Mouse (Mus musculus) 416B (cell line): ENCODE results near the gene Dmrtc1b.
"Not testable (repeated sequence)": the region's sequence is repeated elsewhere in the genome, so short reads cannot be mapped to it uniquely, and the experiment has no call there.

Source experiments
- DNase-seq: peaks from one replicate; pipeline ENCODE4 v3.0.0; 2011; ENCODE audit warnings: low read depth

The Dmrtc1b gene

DNA sequence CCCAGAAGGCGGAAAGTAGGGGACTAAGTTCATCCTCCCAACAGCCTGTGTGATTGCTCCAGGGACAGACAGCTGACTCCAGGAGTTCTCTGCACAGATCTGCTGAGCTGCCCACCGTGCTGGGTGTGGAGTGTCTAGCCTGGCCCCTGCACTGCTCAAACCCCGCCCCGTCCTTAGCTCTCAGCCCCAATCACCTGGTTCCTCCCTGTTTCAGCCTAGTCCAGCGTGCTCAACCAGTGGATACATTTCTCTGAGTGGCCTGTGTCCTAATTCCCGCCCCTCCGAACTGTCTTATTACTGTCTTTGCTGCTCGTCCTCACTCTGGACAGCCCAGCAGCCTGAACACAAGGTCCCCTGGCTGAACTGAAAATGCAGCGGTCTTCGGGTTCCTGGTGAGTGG, at the start of gene Dmrtc1b, which contains the start of gene Gm9112:
Gene Dmrtc1b, plus strand, starts transcription at position 331 of the 400 bp plus-strand sequence.
Gene Gm9112, minus strand, starts transcription at position 101 of the 400 bp plus-strand sequence.
- not testable (repeated sequence) for DNase-seq

DNA sequence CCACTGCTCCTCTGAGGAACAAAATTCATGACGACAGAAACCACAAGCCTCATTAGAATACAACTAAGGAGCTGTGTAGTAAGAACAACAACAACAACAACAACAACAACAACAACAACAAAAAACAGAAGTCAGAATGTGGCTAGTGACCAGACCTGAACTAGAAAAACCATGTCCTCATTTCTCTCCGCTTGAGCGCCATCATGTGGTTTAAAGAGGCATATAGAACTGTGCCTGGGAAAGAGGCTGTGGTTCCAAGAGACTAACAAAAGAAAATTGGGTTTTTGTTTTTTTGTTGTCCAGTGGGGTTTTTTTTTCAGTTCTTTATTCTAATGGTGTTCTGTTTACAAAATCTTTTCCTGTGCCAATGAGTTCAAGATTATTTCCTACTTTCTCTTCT, 47.0 kb upstream of the Dmrtc1b start:
- peak; percentile 10 for DNase-seq

DNA sequence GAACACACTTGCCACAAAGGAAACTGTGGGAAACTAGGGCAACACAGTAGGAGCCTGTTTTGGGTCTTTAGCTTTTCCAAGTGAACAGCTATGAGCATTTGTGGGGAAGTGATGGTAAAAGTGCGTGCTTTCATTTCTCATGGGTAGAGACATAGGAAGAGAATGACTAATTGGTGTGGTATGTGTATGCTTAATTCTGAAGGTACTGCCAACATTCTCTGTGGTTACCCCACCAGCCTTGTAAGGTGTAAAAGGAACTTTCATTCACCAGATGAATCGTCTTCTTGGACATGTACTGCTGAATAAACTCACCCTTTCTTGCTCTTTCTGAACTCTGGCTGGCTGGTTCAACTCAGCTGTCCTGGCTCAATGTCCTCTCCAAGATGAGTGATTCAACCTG, 41.0 kb upstream of the Dmrtc1b start:
- DNase-seq, result peak; percentile 4

DNA sequence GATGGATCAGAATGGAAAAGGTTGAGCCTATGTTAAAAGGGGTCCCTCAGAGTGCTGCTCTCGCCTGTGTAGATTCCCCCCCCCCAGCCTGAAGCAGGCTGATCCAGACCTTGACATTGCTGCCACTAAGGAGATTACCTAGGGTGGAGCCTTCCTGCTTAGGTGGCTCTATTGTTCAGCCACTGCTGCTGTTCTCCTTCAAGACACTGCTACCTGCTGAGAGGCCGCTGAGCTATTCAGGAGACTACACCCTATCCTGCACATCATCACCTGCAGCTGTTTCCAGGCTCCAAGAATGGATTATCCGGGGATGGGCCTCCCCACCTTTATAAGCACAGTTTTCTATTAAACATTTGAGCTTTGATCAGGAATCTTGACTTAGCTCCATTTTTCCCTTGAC, 23.0 kb upstream of the Dmrtc1b start:
- DNase-seq, result not testable (repeated sequence)

DNA sequence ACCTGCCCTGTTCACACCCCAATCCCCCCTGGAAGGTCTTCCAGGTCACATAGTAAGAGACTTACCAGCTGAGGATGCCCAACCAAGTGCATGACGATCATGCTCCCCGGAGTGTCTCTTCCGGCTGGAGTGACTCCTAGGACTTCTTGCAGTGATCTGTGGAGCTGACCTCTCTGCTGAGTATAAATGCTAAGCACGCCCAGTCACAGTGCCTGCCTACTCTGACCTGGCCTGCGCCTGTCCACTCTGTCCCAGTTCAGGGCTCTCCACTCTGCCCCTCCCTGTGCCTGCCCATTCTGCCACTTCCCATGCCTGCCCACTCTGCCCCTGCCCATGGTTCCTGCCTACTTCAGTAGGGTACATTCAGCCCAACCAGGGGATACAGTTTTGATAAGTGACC, 20.8 kb upstream of the Dmrtc1b start, which contains the start of gene Gm3880:
Gene Gm3880, minus strand, starts transcription at position 101 of the 400 bp plus-strand sequence.
- DNase-seq, result not testable (repeated sequence)

DNA sequence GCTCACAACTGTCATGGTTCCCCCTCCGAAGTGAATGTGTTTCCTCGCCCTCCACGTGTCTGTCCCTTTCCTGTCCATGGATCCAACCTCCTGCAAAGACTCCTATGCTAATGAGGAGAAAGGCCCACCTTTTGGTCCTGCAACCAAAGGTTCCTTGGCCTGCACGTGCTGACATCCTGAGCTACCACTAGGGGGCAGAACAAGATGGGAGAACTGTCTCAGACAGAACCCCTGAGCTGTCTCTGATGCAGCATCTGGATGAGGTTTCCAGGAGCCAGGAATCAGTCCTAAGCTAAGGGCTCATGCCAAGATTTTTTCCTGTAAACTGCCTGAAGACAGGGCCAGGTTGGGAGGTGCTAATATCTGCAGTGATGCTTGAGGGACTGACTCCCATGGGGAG, 18.4 kb upstream of the Dmrtc1b start:
- peak; percentile 1 for DNase-seq

DNA sequence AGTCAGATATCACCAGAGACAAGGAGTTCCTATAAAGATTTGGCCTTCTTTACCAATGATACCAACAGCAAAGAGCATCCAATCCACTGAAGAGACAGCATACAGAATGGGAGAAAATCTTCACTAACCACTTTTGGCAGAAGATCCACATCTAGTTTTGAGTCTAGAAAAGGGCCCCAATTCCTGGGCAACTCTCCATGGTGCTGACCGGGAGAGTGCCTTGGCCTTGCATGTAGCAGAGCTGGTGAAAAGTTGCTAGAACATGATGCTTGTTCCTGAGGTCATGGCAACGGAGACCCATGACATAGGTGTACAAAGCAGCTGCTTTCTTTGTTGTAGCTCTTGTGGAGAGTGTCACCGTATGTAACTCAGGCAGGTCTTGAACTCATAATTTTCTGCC, 7.0 kb upstream of the Dmrtc1b start:
- DNase-seq, result peak; percentile 1

DNA sequence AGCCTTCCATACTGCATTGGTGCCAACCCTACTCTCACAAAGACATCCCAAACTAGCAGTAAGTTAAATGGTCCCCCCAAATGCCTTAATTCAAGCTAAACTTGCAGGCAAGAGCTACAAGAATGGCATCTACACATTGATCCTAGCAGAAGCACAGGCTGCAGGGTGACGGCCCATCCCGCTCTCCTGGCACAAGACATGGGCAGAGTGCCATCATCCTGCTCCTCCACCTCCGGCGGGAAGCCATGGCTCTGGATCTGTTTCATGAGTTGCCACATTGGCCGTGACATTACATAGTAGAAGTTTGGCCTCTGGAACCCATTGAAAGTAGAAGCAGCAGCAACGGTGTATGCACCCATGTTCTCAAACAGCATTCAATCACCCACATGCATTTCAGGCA, 16.6 kb downstream of the Dmrtc1b start:
- DNase-seq, result not testable (repeated sequence)
